Mouse (Mus musculus) hindbrain, embryonic 14.5 days (tissue): Measurements from ENCODE around the gene Vps4b. TPM values are rescaled to one million over a fixed set of nuclear protein-coding genes. Genes with fewer than 3 reads are reported as not detected.
A peak's percentile ranks its signal among the peaks of the same experiment; 100 is the strongest.

ENCODE experiments used
- ATAC-seq: fragments of 200-750 bp; cut with Nextera tagmentation; 2 replicates; pipeline ENCODE4 v1.8.0; 2017; ENCODE audit warnings: moderate number of reproducible peaks, mild to moderate bottlenecking, moderate TSS enrichment, moderate library complexity; ENCODE audit not compliant: low FRiP score
- DNase-seq: peaks from one replicate; pipeline ENCODE4 v3.0.0-alpha.2; 2015; ENCODE audit warnings: low spot score
- H3K27ac ChIP-seq: fragments of 300-500 bp; sonication (generic); 2 replicates; pipeline ENCODE4 v1.5.1; 2014; ENCODE audit warnings: mild to moderate bottlenecking, moderate library complexity
- H3K27me3 ChIP-seq: fragments of 300-500 bp; sonication (generic); 2 replicates; pipeline ENCODE4 v1.6.1; 2014; ENCODE audit warnings: mild to moderate bottlenecking, low read length, mixed read lengths; ENCODE audit not compliant: control insufficient read depth, insufficient read depth
- H3K36me3 ChIP-seq: fragments of 300-500 bp; sonication (generic); replicated peaks from 2 replicates; pipeline ENCODE4 v1.6.1; 2014; ENCODE audit not compliant: control insufficient read depth, insufficient read depth
- H3K4me1 ChIP-seq: fragments of 300-500 bp; sonication (generic); replicated peaks from 2 replicates; pipeline ENCODE4 v1.6.1; 2014; ENCODE audit warnings: antibody characterized with exemption, low read length, mixed read lengths; ENCODE audit not compliant: control insufficient read depth, insufficient read depth
- H3K4me2 ChIP-seq: fragments of 300-500 bp; sonication (generic); replicated peaks from 2 replicates; pipeline ENCODE4 v1.6.1; 2014; ENCODE audit warnings: mild to moderate bottlenecking, moderate library complexity
- H3K4me3 ChIP-seq: fragments of 300-500 bp; sonication (generic); replicated peaks from 2 replicates; pipeline ENCODE4 v1.5.1; 2014; ENCODE audit warnings: mild to moderate bottlenecking, low read length
- H3K9ac ChIP-seq: fragments of 300-500 bp; sonication (generic); 2 replicates; pipeline ENCODE4 v1.6.1; 2014
- H3K9me3 ChIP-seq: fragments of 300-500 bp; sonication (generic); 2 replicates; pipeline ENCODE4 v1.6.1; 2016; ENCODE audit warnings: low read length; ENCODE audit not compliant: control insufficient read depth
- WGBS: fragments of 180-500 bp; shearing (Covaris S2); extraction: QIAGEN DNeasy Blood & Tissue Kit; methylation state at CpG from one replicate; pipeline ENCODE4 v1.1.7; 2014; 5-methylcytosine and 5-hydroxymethylcytosine counted together
- polyA plus RNA-seq: library from polyadenylated mRNA; unstranded; fragments of >200 nt; fragmentation: Nextera tagmentation; extraction: Ambion mirVana; gene quantifications from 2 replicates; pipeline ENCODE4 v1.2.1, GENCODE M21; 2014

Vps4b gene
- polyA plus RNA-seq, 1 experiment from 2014 or later: 36.0 TPM

- peaks cover 22% of the 10 kb centered on the region for H3K4me1 ChIP-seq
- H3K27ac ChIP-seq: no peak overlapping the region
- peak overlapping the region; percentile 62 for H3K4me2 ChIP-seq
- no peaks in the 10 kb centered on the region for H3K36me3 ChIP-seq
- no peaks in the 10 kb centered on the region for H3K27me3 ChIP-seq
- no peak for DNase-seq
- H3K9me3 ChIP-seq: no peaks in the 10 kb centered on the region
- 64% methylated on average over 7 of the region's 7 CpGs for WGBS
- peak; percentile 28 for ATAC-seq
- H3K4me3 ChIP-seq: peak overlapping the region; percentile 80
- 0 out of 2 replicates have a peak overlapping the region, but pooled peaks have one; percentile 34 for H3K9ac ChIP-seq
These were observed 655 bp upstream of the Vps4b start for GRCm38 (mm10) chr1:106796987-106797779.

DNA sequence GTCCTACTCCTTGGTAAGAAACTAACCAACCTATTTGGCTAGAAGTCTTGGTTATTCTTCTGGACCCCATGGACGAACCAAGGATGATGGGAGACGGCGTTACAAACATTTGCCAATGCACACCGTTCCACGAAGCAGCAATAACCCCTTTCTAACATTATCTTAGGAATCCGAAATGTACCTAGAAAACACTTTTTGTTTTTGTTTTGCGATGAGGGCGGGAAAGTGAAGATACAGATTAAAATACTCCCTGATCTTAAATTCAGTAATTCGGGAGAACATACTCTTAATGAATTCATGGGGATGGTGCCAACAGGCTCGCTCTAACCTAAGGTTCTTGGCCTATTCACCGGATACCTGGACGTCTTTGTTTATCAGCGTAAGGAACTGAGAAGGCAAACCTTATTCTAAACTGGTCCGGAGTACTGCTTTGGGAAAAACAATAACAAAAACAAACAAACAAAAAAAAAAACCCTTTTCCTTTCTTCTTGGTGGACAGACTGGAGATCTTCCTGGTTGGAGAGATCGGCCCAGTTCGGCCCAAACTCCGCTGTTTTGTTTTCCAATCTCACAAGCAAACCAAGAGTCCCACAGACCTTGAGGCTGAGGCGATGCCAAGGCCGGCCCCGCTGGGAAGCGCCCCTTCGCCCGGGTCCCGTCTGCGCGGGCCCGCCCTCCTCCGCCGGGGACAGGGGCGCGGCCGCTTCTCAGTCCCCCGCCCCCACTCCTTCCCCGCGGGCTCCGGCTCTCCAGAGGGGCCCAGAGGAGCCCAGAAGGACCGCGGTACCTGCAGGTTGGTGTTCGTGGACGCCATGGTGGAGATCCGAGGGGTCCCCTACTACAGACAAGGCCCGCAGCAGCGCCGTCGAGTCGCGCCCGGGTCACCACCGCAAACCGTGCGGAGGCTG is 640 bp downstream of the Vps4b start:
- DNase-seq (no peak), ATAC-seq (peak; percentile 90)
- Histone ChIP-seq H3K4me3 (peak overlapping the region; percentile 80), H3K36me3 (no peaks in the 10 kb centered on the region), H3K27me3 (no peaks in the 10 kb centered on the region), H3K9ac (peak overlapping the region; percentile 80), H3K9me3 (no peaks in the 10 kb centered on the region), H3K27ac (peak overlapping the region; percentile 82), H3K4me1 (peaks cover 22% of the 10 kb centered on the region), H3K4me2 (peak overlapping the region; percentile 68)
- WGBS: 4% methylated on average over 51 of the region's 51 CpGs

GRCm38 (mm10) chr1:106774896-106775295 is 21.6 kb downstream of the Vps4b start:
- no peak for DNase-seq
- 95% methylated on average over 4 of the region's 4 CpGs for WGBS
- Histone ChIP-seq H3K4me1 (no peaks in the 10 kb centered on the region), H3K9ac (no peak overlapping the region), H3K9me3 (no peaks in the 10 kb centered on the region), H3K4me2 (no peak overlapping the region), H3K4me3 (no peak overlapping the region), H3K27me3 (no peaks in the 10 kb centered on the region), H3K27ac (no peak overlapping the region), H3K36me3 (peaks cover 82% of the 10 kb centered on the region)
- ATAC-seq: no peak

DNA sequence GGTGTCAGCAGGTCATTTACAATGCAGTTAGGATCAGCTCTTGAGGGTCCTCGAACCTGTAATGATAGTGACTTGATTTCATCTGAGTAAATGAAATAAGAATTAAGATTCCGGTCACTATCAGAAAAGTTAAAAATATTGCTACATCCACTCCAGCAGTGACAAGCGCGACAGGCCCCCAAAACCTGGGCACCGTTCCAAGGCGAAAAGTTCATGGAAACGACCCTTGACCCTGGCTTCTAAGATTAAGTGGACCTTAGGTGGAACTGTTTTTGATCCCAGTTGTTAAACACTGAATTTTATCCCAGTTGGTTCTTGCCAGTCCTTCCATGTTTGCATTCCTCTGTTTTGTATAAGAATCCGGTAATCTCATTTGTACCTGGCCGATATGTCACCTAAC is 22.4 kb downstream of the Vps4b start:
- peaks cover 80% of the 10 kb centered on the region for H3K36me3 ChIP-seq
- WGBS: 94% methylated on average over 9 of the region's 9 CpGs

GRCm38 (mm10) chr1:106768773-106769172 is 27.8 kb downstream of the Vps4b start:
- Histone ChIP-seq H3K27ac (no peak overlapping the region), H3K9ac (no peak overlapping the region), H3K36me3 (peaks cover 68% of the 10 kb centered on the region), H3K4me1 (no peaks in the 10 kb centered on the region), H3K27me3 (no peaks in the 10 kb centered on the region), H3K4me2 (no peak overlapping the region), H3K9me3 (no peaks in the 10 kb centered on the region), H3K4me3 (no peak overlapping the region)
- DNase-seq: no peak
- no peak for ATAC-seq

More for the DNA sequence above, 22.4 kb downstream of the Vps4b start:
- Histone ChIP-seq H3K9ac (no peak overlapping the region), H3K4me1 (no peaks in the 10 kb centered on the region), H3K9me3 (no peaks in the 10 kb centered on the region), H3K27ac (no peak overlapping the region), H3K27me3 (no peaks in the 10 kb centered on the region), H3K4me2 (no peak overlapping the region), H3K4me3 (no peak overlapping the region)
- ATAC-seq: no peak
- DNase-seq: no peak

DNA sequence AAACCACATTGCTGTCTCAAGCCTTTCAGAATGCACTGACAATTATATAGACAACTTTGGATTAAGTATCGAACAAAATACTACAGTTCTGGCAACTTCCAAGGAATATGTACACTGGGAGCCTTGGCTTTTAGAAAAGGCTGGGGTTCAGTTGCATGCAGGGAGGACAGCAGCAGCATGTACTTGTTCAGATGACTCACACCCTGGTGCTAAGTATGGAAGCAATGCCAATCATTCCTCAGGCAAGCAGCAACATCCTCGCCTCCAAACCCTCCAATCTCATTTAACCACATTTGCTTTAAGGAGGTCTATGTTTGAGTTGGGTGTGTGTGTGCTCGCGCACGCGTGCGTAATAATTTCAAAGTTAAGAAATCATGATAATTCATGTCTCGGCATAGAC is 30.8 kb downstream of the Vps4b start:
- no peak overlapping the region for H3K4me2 ChIP-seq
- no peak overlapping the region for H3K9ac ChIP-seq
- 97% methylated on average over 8 of the region's 8 CpGs for WGBS
- H3K4me3 ChIP-seq: no peak overlapping the region
- H3K36me3 ChIP-seq: peaks cover 52% of the 10 kb centered on the region
- no peaks in the 10 kb centered on the region for H3K4me1 ChIP-seq
- H3K9me3 ChIP-seq: no peaks in the 10 kb centered on the region
- ATAC-seq: no peak
- no peak for DNase-seq
- no peak overlapping the region for H3K27ac ChIP-seq
- H3K27me3 ChIP-seq: no peaks in the 10 kb centered on the region

DNA sequence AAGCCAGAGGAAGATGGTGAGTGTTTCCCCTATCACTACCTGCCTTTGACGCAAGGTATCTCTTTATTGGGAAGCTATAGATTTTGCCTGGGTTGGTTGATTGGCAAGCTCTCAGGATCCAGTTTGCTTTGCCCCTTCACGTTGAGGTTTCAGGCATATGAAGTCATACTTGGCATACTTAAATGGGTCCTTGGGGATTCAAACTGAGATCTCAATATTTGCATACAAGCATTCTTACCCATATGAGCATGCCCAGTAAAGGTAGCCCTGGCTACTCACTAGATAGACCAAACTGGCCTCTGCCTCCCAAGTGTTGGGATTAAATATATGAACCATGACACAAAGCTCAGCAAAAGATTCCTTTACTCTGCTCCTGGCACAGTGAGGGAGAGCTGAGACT is 31.7 kb downstream of the Vps4b start:
- H3K27ac ChIP-seq: no peak overlapping the region
- H3K4me1 ChIP-seq: no peaks in the 10 kb centered on the region
- no peak overlapping the region for H3K4me2 ChIP-seq
- no peak overlapping the region for H3K4me3 ChIP-seq
- ATAC-seq (no peak), DNase-seq (no peak)
- H3K9ac ChIP-seq: no peak overlapping the region
- WGBS: 93% methylated on average over 2 of the region's 2 CpGs
- H3K36me3 ChIP-seq: peaks cover 43% of the 10 kb centered on the region
- no peaks in the 10 kb centered on the region for H3K27me3 ChIP-seq
- H3K9me3 ChIP-seq: no peaks in the 10 kb centered on the region

- no peak overlapping the region for H3K4me3 ChIP-seq
- H3K27me3 ChIP-seq: no peaks in the 10 kb centered on the region
- H3K4me1 ChIP-seq: no peaks in the 10 kb centered on the region
- H3K9me3 ChIP-seq: no peaks in the 10 kb centered on the region
- no peak overlapping the region for H3K9ac ChIP-seq
- no peak overlapping the region for H3K4me2 ChIP-seq
- ATAC-seq: no peak
- 93% methylated on average over 3 of the region's 3 CpGs for WGBS
- no peak for DNase-seq
- peaks cover 39% of the 10 kb centered on the region for H3K36me3 ChIP-seq
- H3K27ac ChIP-seq: no peak overlapping the region
These were observed 32.2 kb downstream of the Vps4b start for GRCm38 (mm10) chr1:106764281-106764680.

GRCm38 (mm10) chr1:106760750-106761149 is 35.8 kb downstream of the Vps4b start:
- no peak overlapping the region for H3K27ac ChIP-seq
- no peak overlapping the region for H3K9ac ChIP-seq
- ATAC-seq: no peak
- WGBS: 87% methylated on average over 3 of the region's 3 CpGs
- H3K4me3 ChIP-seq: no peak overlapping the region
- H3K9me3 ChIP-seq: no peaks in the 10 kb centered on the region
- H3K4me2 ChIP-seq: peak overlapping the region; percentile 89; the same call in 1 of the 2 replicates
- peaks cover 12% of the 10 kb centered on the region for H3K4me1 ChIP-seq
- H3K36me3 ChIP-seq: peaks cover 11% of the 10 kb centered on the region
- no peak for DNase-seq
- no peaks in the 10 kb centered on the region for H3K27me3 ChIP-seq
